Mouse (Mus musculus): Measurements from ENCODE around the gene Dab2ip. TPM values are rescaled to one million over a fixed set of nuclear protein-coding genes. Genes with fewer than 3 reads are reported as not detected.

The Dab2ip gene
- total and polyA plus RNA-seq, 3 experiments = 4.0 to 9.9 TPM; not detected in 1

DNA sequence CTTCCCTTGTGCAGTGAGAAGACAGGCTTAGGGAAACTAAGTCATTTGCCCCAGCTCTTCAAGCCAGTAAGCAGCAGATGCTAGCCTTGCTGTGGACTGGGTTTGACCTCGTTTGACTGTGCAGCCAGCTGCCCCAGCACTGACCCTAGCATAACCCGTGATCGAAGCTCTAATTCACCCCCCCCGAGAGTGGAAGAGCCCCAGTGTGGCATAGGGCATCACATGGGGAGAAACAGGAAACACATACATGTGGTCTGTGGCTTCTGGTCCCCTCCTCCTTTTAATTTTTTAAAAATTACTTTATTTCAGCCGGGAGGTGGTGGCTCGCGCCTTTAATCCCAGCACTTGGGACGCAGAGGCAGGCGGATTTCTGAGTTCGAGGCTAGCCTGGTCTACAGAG lies 27.3 kb upstream of the Dab2ip start:
- Histone ChIP-seq H3K9me3 (replicated peaks; ENCODE audit: insufficient read depth, low read length) (no peaks in the 10 kb centered on the region), H3K36me3 (ENCODE audit: control insufficient read depth in 1 of 2, insufficient read depth in 2 of 2, low read length in 2 of 2) (peaks cover 0 to 9% of the 10 kb centered on the region in 2 experiments; a peak in 2 of 4 replicates), H3K4me1 (ENCODE audit: control insufficient read depth in 1 of 2, insufficient read depth in 2 of 2, low read length in 2 of 2) (peaks cover 0 to 10% of the 10 kb centered on the region in 2 experiments; a peak in 3 of 4 replicates), H3K9ac (ENCODE audit: control insufficient read depth, low read depth, low read length, poor library complexity, severe bottlenecking) (no peak overlapping the region), H3K27me3 (ENCODE audit: control insufficient read depth in 1 of 2, insufficient read depth in 2 of 2, low read length in 2 of 2) (no peaks in the 10 kb centered on the region), H3K4me3 (ENCODE audit: control insufficient read depth in 1 of 2, insufficient read depth in 1 of 2, low read depth in 2 of 2, low read length in 2 of 2) (no peak overlapping the region), H3K27ac (ENCODE audit: control insufficient read depth, low read depth, low read length) (no peak overlapping the region), H3K79me2 (ENCODE audit: control insufficient read depth, insufficient read depth, low read length, poor library complexity) (no peaks in the 10 kb centered on the region; the same call in 1 of the 2 replicates)
- no peak for DNase-seq (ENCODE audit: low read depth, low spot score)
- no peak for TF ChIP-seq MAX (IDR thresholded peaks at IDR 0.05; ENCODE audit: low read length)
- TF ChIP-seq RCOR1 (IDR thresholded peaks at IDR 0.05; ENCODE audit: low read depth, low read length) = no peak
- no peak for TF ChIP-seq MAZ (IDR thresholded peaks at IDR 0.05; ENCODE audit: low read depth, low read length)
- TF ChIP-seq NRF1 (IDR thresholded peaks at IDR 0.05; ENCODE audit: insufficient read depth, low read depth, low read length, poor library complexity, severe bottlenecking) = no peak
- TF ChIP-seq POLR2AphosphoS5 (IDR thresholded peaks at IDR 0.05; ENCODE audit: borderline replicate concordance, low read depth, low read length) = no peak

- Histone ChIP-seq H3K27ac (ENCODE audit: control insufficient read depth, low read depth, low read length) (no peak overlapping the region), H3K9ac (ENCODE audit: control insufficient read depth, low read depth, low read length, poor library complexity, severe bottlenecking) (no peak overlapping the region), H3K27me3 (ENCODE audit: control insufficient read depth in 1 of 2, insufficient read depth in 2 of 2, low read length in 2 of 2) (no peaks in the 10 kb centered on the region), H3K4me3 (ENCODE audit: control insufficient read depth in 1 of 2, insufficient read depth in 1 of 2, low read depth in 2 of 2, low read length in 2 of 2) (no peak overlapping the region), H3K79me2 (ENCODE audit: control insufficient read depth, insufficient read depth, low read length, poor library complexity) (no peaks in the 10 kb centered on the region), H3K4me1 (ENCODE audit: control insufficient read depth in 1 of 2, insufficient read depth in 2 of 2, low read length in 2 of 2) (peaks cover 0 to 4% of the 10 kb centered on the region in 2 experiments; a peak in 2 of 4 replicates), H3K36me3 (ENCODE audit: control insufficient read depth in 1 of 2, insufficient read depth in 2 of 2, low read length in 2 of 2) (peaks cover 0 to 2% of the 10 kb centered on the region in 2 experiments; a peak in 1 of 4 replicates), H3K9me3 (replicated peaks; ENCODE audit: insufficient read depth, low read length) (no peaks in the 10 kb centered on the region)
- DNase-seq (ENCODE audit: low read depth, low spot score) = no peak
- TF ChIP-seq MAFK (IDR thresholded peaks at IDR 0.05; ENCODE audit: borderline replicate concordance, low read depth, low read length) = no peak
- no peak for TF ChIP-seq CTCF (IDR thresholded peaks at IDR 0.05 in 2 of 3, conservative IDR thresholded peaks at IDR 0.05 in 1 of 3; ENCODE audit: control insufficient read depth in 1 of 3, insufficient read depth in 1 of 3, low read depth in 2 of 3, low read length in 3 of 3, poor library complexity in 1 of 3, severe bottlenecking in 1 of 3)
- no peak for TF ChIP-seq MEF2A (IDR thresholded peaks at IDR 0.05; ENCODE audit: extremely low read depth, insufficient replicate concordance, low read depth, low read length, poor library complexity, severe bottlenecking)
These were observed 24.4 kb upstream of the Dab2ip start for GRCm38 (mm10) chr2:35533646-35534045.

DNA sequence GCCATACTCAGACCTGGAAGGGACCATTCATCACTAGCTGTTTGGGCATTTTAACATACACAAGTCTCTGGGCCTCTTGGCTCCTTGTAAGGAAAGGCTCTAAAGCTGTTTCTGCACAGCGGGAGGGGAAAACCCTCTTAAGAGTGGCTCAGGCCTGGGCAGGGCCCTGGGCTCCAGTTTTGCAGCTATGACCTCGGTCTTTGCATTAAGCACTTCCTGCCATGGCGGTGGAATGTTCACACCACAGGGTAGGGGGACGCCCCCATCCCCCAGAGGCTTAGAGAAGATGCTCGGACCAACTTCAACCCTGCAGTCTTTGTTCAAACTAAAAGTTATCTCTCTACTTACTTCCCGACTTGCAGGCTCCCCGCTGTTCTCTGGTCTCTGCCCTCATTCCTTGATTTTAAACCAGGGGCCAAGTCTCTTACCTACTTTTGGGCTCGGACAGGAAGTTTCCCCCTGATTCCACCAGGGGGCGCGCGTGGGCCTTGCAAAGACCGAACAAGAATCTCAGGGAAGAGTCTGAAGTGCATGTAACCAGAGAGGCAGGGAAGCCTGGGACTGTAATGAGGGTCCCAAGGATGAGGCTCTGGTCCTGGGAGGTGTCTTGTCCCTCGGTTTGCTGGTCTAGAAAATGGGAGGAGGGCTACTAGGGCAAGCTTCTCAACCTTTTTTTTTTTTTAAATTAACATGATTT lies 18.6 kb upstream of the Dab2ip start:
- DNase-seq (ENCODE audit: low read depth, low spot score) = peak; percentile 90

More for the DNA sequence above, 18.6 kb upstream of the Dab2ip start:
- H3K9ac ChIP-seq (ENCODE audit: control insufficient read depth, low read depth, low read length, poor library complexity, severe bottlenecking) = no peak overlapping the region
- no peak overlapping the region for H3K27ac ChIP-seq (ENCODE audit: control insufficient read depth, low read depth, low read length)
- peak; percentile 92 for TF ChIP-seq SMC3 (IDR thresholded peaks at IDR 0.05; ENCODE audit: low read depth, low read length)
- TF ChIP-seq ZKSCAN1 (IDR thresholded peaks at IDR 0.05; ENCODE audit: low read depth, low read length) = no peak
- no peak for TF ChIP-seq ZNF384 (IDR thresholded peaks at IDR 0.05; ENCODE audit: low read depth, low read length)
- peak; percentile 78 for TF ChIP-seq ZC3H11A (IDR thresholded peaks at IDR 0.05; ENCODE audit: low read depth, low read length)
- no peak for TF ChIP-seq TBP (IDR thresholded peaks at IDR 0.05; ENCODE audit: low read depth, low read length)
- 0 out of 2 replicates have a peak, but pooled peaks have one; percentile 25 for TF ChIP-seq ELF1 (IDR thresholded peaks at IDR 0.05; ENCODE audit: low read depth, low read length)
- peak; percentile 78 to 96 (median 93) for TF ChIP-seq CTCF (IDR thresholded peaks at IDR 0.05 in 2 of 3, conservative IDR thresholded peaks at IDR 0.05 in 1 of 3; ENCODE audit: control insufficient read depth in 1 of 3, insufficient read depth in 1 of 3, low read depth in 2 of 3, low read length in 3 of 3, poor library complexity in 1 of 3, severe bottlenecking in 1 of 3)
- no peak for TF ChIP-seq MAZ (IDR thresholded peaks at IDR 0.05; ENCODE audit: low read depth, low read length)
- TF ChIP-seq RAD21 (IDR thresholded peaks at IDR 0.05; ENCODE audit: low read depth, low read length) = peak; percentile 89
- H3K27me3 ChIP-seq (ENCODE audit: control insufficient read depth in 1 of 2, insufficient read depth in 2 of 2, low read length in 2 of 2) = no peaks in the 10 kb centered on the region
- peaks cover 0 to 6% of the 10 kb centered on the region in 2 experiments; a peak in 2 of 4 replicates for H3K36me3 ChIP-seq (ENCODE audit: control insufficient read depth in 1 of 2, insufficient read depth in 2 of 2, low read length in 2 of 2)
- H3K4me1 ChIP-seq (ENCODE audit: control insufficient read depth in 1 of 2, insufficient read depth in 2 of 2, low read length in 2 of 2) = peaks cover 0 to 8% of the 10 kb centered on the region in 2 experiments; a peak in 2 of 4 replicates
- H3K9me3 ChIP-seq (replicated peaks; ENCODE audit: insufficient read depth, low read length) = no peaks in the 10 kb centered on the region
- no peaks in the 10 kb centered on the region for H3K79me2 ChIP-seq (ENCODE audit: control insufficient read depth, insufficient read depth, low read length, poor library complexity)
- no peak overlapping the region for H3K4me3 ChIP-seq (ENCODE audit: control insufficient read depth in 1 of 2, insufficient read depth in 1 of 2, low read depth in 2 of 2, low read length in 2 of 2)
